ENCODE assay signal across 27 mouse cellular contexts in genomic region chrX:109133500-109133899, GRCm38 (mm10). TPM values are rescaled to one million over a fixed set of nuclear protein-coding genes. Genes with fewer than 3 reads are reported as not detected.
DNase-seq lines count a peak whose midpoint lies in the region; ATAC-seq and TF ChIP-seq lines count a peak whose summit lies in the region.
"Had no signal": no experiment of that assay in that cellular context is flagged by ENCODE, and none has a peak within 500 bp of the region (broad histone marks: within the 10 kb centered on the region; RNA-seq: fewer than 3 reads in every experiment).

No protein-coding gene starts in this region.

- no peak for ATAC-seq in kidney, embryonic 16.5 days (ENCODE audit: low FRiP score, low TSS enrichment)
- ATAC-seq in midbrain, embryonic 14.5 days (ENCODE audit: low FRiP score, low TSS enrichment), result no peak
- ATAC-seq in midbrain, embryonic 15.5 days (replicated peaks), result no peak
- ATAC-seq: forebrain, embryonic 14.5 days; forebrain, postnatal 0 days; hindbrain, postnatal 0 days; inflammation-experienced regulatory T-cells, adult 6 months; intestine, embryonic 16.5 days; Patski had no signal

- H3K4me3 ChIP-seq in kidney, adult 2 months (ENCODE audit: insufficient read depth, low read depth, low read length), result no peak overlapping the region
- H3K4me3 ChIP-seq in kidney, embryonic 16.5 days (ENCODE audit: low read length), result no peak overlapping the region
- H3K4me3 ChIP-seq in midbrain, embryonic 14.5 days (replicated peaks; ENCODE audit: low read depth, low read length), result no peak overlapping the region
- no peak overlapping the region for H3K4me3 ChIP-seq in midbrain, embryonic 15.5 days
- H3K4me3 ChIP-seq: embryonic facial prominence, embryonic 13.5 days; gastrocnemius, adult 2 months; heart, embryonic 12.5 days; heart, embryonic 15.5 days had no signal

- H3K27ac ChIP-seq in kidney, adult 2 months (ENCODE audit: insufficient read depth, low read depth, low read length), result no peak overlapping the region
- no peak overlapping the region for H3K27ac ChIP-seq in kidney, embryonic 16.5 days (ENCODE audit: low read length)
- H3K27ac ChIP-seq in midbrain, embryonic 14.5 days (replicated peaks; ENCODE audit: low read depth, low read length), result no peak overlapping the region
- H3K27ac ChIP-seq in midbrain, embryonic 15.5 days, result no peak overlapping the region
- H3K27ac ChIP-seq: embryonic facial prominence, embryonic 13.5 days; gastrocnemius, adult 2 months; heart, embryonic 15.5 days; hindbrain, embryonic 14.5 days; hindbrain, postnatal 0 days had no signal

- 53% methylated on average over 2 of the region's 2 CpGs for WGBS in kidney, adult 2 months
- 75% methylated on average over 2 of the region's 2 CpGs for WGBS in kidney, embryonic 16.5 days
- WGBS in midbrain, embryonic 14.5 days, result 70% methylated on average over 2 of the region's 2 CpGs
- 67% methylated on average over 2 of the region's 2 CpGs for WGBS in midbrain, embryonic 15.5 days

- peak; percentile 29 for DNase-seq in kidney, adult 2 months
- DNase-seq in midbrain, embryonic 14.5 days, result peak; percentile 11
- peak; percentile 40 for DNase-seq in adipocyte (ENCODE audit: low spot score)
- DNase-seq in urinary bladder, postnatal 36 days (ENCODE audit: low spot score in 2 of 2), result no peak
- DNase-seq in embryo, embryonic 10.5 days (ENCODE audit: low spot score), result no peak
- DNase-seq: adrenal gland, adult 8-10 months; adrenal gland, postnatal 25 days; cerebellum, adult 11-12 months; cerebellum, adult 8-10 months; cerebellum, postnatal 14 days; forebrain, postnatal 0 days; gastrocnemius, adult 2 months; gastrocnemius, postnatal 14 days; heart, postnatal 14 days; heart, postnatal 4 days had no signal

- TF ChIP-seq CTCF in kidney, adult 2 months (conservative IDR thresholded peaks at IDR 0.05; ENCODE audit: insufficient read depth, insufficient read length, low read depth, low read length), result no peak

- TF ChIP-seq POLR2A in kidney, adult 2 months (IDR thresholded peaks at IDR 0.05; ENCODE audit: low read depth, low read length), result no peak

- no peak overlapping the region for H3K4me2 ChIP-seq in kidney, embryonic 16.5 days (replicated peaks; ENCODE audit: low read depth, low read length)
- H3K4me2 ChIP-seq in midbrain, embryonic 14.5 days (ENCODE audit: low read length), result no peak overlapping the region
- H3K4me2 ChIP-seq in midbrain, embryonic 15.5 days, result no peak overlapping the region
- H3K4me2 ChIP-seq: embryonic facial prominence, embryonic 13.5 days; heart, embryonic 12.5 days; heart, embryonic 15.5 days; hindbrain, embryonic 14.5 days had no signal

- H3K9me3 ChIP-seq in kidney, embryonic 16.5 days (ENCODE audit: low read length), result no peaks in the 10 kb centered on the region
- H3K9me3 ChIP-seq in midbrain, embryonic 14.5 days (ENCODE audit: control insufficient read depth, low read length), result no peaks in the 10 kb centered on the region
- no peaks in the 10 kb centered on the region for H3K9me3 ChIP-seq in midbrain, embryonic 15.5 days
- H3K9me3 ChIP-seq: embryonic facial prominence, embryonic 13.5 days; G1E; heart, embryonic 12.5 days; heart, embryonic 15.5 days had no signal

- no peaks in the 10 kb centered on the region for H3K27me3 ChIP-seq in kidney, adult 2 months (replicated peaks; ENCODE audit: control insufficient read depth, insufficient read depth, low read length)
- H3K27me3 ChIP-seq in kidney, embryonic 16.5 days (ENCODE audit: insufficient read depth, low read length), result no peaks in the 10 kb centered on the region
- no peaks in the 10 kb centered on the region for H3K27me3 ChIP-seq in midbrain, embryonic 14.5 days (ENCODE audit: control insufficient read depth, insufficient read depth, low read length)
- H3K27me3 ChIP-seq in midbrain, embryonic 15.5 days (replicated peaks), result no peaks in the 10 kb centered on the region
- H3K27me3 ChIP-seq: embryonic facial prominence, embryonic 13.5 days; heart, embryonic 12.5 days; heart, embryonic 15.5 days had no signal

- H3K36me3 ChIP-seq in kidney, adult 2 months (ENCODE audit: control insufficient read depth, insufficient read depth, low read length), result no peaks in the 10 kb centered on the region
- no peaks in the 10 kb centered on the region for H3K36me3 ChIP-seq in kidney, embryonic 16.5 days (ENCODE audit: insufficient read depth, low read length)
- H3K36me3 ChIP-seq in midbrain, embryonic 14.5 days (ENCODE audit: control insufficient read depth, insufficient read depth, low read length), result no peaks in the 10 kb centered on the region
- H3K36me3 ChIP-seq in midbrain, embryonic 15.5 days (replicated peaks), result no peaks in the 10 kb centered on the region
- H3K36me3 ChIP-seq: embryonic facial prominence, embryonic 13.5 days; G1E; heart, embryonic 12.5 days; heart, embryonic 15.5 days had no signal

- H3K4me1 ChIP-seq in kidney, adult 2 months (ENCODE audit: control insufficient read depth, insufficient read depth, low read length), result no peaks in the 10 kb centered on the region
- 0 out of 2 replicates have a peak, but pooled peaks cover 2% of the 10 kb centered on the region for H3K4me1 ChIP-seq in kidney, embryonic 16.5 days (ENCODE audit: insufficient read depth, low read length)
- H3K4me1 ChIP-seq in midbrain, embryonic 14.5 days (ENCODE audit: control insufficient read depth, insufficient read depth, low read length), result no peaks in the 10 kb centered on the region
- H3K4me1 ChIP-seq in midbrain, embryonic 15.5 days, result no peaks in the 10 kb centered on the region
- H3K4me1 ChIP-seq: embryonic facial prominence, embryonic 13.5 days; heart, embryonic 12.5 days; heart, embryonic 15.5 days had no signal

- no peak overlapping the region for H3K9ac ChIP-seq in kidney, embryonic 16.5 days (replicated peaks; ENCODE audit: low read length)
- H3K9ac ChIP-seq in midbrain, embryonic 14.5 days (replicated peaks; ENCODE audit: low read length), result no peak overlapping the region
- H3K9ac ChIP-seq in midbrain, embryonic 15.5 days, result no peak overlapping the region
- H3K9ac ChIP-seq: embryonic facial prominence, embryonic 13.5 days; forebrain, postnatal 0 days; heart, embryonic 12.5 days; heart, embryonic 15.5 days; hindbrain, embryonic 14.5 days had no signal

RNA-seq across cellular contexts. Expression of gene Sh3bgrl, which starts 38.3 kb away (rescaled TPM):
- polyA plus RNA-seq in kidney, adult 2 months (2012; rRNA removed), result 8.8 and 13.9 TPM in 2 replicates
- 121 TPM in 2 replicates for polyA plus RNA-seq in kidney, embryonic 16.5 days (2015; fragmentation: Nextera tagmentation; extraction: Ambion mirVana)
- polyA plus RNA-seq in midbrain, embryonic 14.5 days (2014; fragmentation: Nextera tagmentation; extraction: Ambion mirVana), result 180 and 198 TPM in 2 replicates
- polyA plus RNA-seq in midbrain, embryonic 15.5 days (2015; fragmentation: Nextera tagmentation; extraction: Ambion mirVana), result 181 and 195 TPM in 2 replicates

Comparison
In these comparisons a context has a peak if more than half of its experiments do, and no peak if none do; other contexts are left out.
1. DNase-seq: peak in kidney, adult 2 months (single experiment), midbrain, embryonic 14.5 days (single experiment) and adipocyte (single experiment); none in urinary bladder, postnatal 36 days (0 of 2) and embryo, embryonic 10.5 days (single experiment).